Mouse (Mus musculus) lung, postnatal 14 days (tissue): ENCODE measurements around the gene Nfya.
A peak's percentile ranks its signal among the peaks of the same experiment; 100 is the strongest.

Source experiments
- DNase-seq: peaks from one replicate; pipeline ENCODE4 v3.0.0; 2021

Gene Nfya

DNA sequence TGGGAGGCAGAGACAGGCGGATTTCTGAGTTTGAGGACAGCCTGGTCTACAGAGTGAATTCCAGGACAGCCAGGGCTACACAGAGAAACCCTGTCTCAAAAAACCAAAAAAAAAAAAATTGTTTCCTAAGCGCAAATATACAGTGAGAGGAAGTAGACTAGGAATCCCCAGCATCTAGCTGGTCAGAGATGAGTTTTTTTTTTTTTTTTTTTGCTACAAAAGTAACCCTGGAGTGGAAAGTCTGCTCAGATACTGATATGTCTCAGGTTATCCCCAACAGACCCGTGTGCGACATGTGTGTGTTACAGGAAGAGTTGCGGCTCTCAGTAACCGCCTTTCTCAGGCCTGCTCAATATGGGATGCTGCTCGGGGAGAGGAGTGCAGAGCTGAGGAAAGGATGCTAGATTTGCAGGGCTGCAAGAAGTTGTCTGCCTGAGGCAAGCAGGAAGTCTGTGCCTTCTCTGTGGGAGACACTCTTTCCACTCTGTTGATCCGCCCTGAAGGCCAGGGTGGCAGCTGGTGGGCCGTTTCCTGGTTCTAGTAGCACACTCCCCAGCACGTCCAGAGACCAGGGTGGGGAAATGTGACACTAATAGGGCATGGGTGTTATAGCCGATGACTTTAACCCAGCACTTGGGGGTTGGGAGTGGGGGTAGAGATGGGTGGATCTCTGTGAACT, 18.3 kb upstream of the Nfya start:
- peak; percentile 22 for DNase-seq

DNA sequence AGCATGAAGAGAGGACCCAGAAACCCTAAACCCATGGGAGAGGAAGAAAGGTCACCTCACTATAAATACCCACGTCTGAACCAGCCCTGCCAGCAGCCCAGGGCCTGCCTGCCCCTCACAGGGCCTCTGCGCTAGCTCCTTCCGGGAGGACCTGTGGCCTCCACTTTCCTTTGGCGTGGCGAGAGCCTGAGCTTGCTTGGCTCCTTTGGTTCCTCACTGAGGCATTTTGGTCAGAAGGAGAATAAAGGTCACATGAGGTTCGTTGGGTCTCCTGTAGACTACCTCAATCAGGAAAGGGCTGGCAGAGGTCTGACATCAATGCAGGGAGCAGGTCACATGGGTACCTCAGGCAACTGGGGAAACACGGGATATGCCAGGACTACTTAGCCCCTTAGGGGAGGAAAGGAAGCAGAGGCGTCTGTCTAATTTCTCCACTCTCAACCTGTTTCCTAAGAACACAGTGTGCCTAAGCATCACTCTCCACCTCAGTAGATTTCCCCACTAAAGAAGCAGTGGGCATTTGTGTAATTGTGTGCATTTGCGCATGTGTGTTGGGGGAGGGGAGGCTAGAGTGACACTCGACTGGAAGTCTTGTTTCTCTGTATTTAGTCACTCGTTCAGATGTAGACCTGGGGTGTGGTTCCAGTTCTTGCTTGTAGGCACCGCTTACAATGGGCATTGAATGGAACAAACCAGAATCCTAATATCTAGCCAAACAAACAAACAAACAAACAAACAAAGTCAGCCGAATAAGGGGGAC, 17.5 kb upstream of the Nfya start:
- no peak for DNase-seq

- DNase-seq, result peak; percentile 26
Measured at GRCm38 (mm10) chr17:48425823-48426612, 16.3 kb upstream of the Nfya start.

DNA sequence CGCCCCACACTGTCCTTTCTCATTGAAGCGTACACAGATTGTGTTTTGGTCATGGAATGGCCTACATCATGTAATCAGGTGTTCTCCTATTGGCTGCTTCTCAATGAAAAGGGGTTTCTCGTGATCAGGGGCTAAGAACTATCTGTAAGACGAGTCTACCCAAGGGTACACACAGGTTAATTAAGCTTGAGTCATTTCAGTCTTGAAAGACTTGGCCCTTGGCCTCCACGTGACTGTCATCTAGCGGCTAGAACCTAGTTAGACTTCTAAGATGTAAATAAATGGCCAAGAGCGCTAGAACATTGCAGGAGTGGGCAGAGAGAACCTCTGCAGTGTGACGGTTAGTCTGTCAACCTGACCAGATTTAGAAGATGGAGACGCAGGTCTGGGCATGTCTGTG, 14.5 kb upstream of the Nfya start:
- DNase-seq, result no peak

GRCm38 (mm10) chr17:48419571-48419970, 9.9 kb upstream of the Nfya start:
- DNase-seq, result no peak

GRCm38 (mm10) chr17:48418781-48419180, 9.1 kb upstream of the Nfya start:
- no peak for DNase-seq

GRCm38 (mm10) chr17:48418174-48418573, 8.5 kb upstream of the Nfya start:
- no peak for DNase-seq

- DNase-seq, result no peak
Measured at GRCm38 (mm10) chr17:48417521-48417920, 7.8 kb upstream of the Nfya start.

DNA sequence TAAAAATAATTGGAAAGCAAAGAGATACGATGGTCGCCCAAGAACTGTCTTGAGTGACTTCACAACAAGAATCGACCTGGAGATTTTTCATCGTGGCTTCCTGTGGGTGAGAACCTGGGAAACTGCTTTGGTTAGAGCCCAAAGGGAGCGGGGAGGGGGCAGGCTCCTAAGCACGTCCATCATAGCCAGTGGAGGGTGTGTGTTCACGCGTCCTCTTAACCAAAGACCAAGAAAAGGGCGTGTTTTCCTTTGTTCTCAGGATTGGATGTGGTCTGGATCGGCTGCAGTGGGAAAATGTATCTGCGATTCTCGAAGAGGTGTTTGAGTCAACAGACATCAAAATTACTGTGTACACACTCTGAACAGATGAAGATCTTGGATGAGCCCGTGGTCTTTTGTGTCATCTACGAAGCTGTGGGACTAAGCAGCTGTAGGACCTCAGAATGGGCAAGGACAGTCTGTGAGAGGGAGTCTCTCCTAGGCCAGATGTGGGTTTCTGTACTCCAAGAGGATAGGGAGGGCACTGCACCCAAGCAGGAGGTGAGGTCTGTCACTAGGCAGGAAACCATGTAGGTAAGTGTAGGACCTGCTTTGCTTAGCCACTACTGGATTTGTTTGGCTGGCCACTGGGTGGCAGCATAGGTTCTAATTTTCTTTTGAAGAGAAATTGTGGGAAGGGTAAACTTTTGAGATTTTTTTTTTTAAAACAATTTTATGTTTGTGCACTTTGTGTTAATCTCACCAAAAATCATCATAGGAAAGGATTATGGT, 6.9 kb upstream of the Nfya start:
- DNase-seq, result peak; percentile 70

GRCm38 (mm10) chr17:48416011-48416410, 6.3 kb upstream of the Nfya start:
- DNase-seq, result no peak

DNA sequence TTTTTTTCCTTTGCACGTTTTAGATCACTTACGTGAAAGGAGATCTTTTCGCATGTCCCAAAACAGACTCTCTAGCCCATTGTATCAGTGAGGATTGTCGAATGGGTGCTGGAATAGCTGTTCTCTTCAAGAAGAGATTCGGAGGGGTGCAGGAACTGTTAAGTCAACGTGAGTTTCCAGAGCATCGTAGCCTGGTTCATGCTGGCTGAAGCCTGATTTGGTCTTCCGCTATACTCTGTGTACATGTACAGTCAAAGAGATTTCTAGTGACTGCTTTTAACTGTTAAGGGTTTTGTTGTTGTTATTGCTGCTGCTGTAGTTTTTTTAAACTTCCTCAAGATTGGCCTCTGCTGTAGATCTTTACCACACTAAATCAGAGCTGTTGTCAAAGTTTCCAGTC, 1.5 kb upstream of the Nfya start:
- no peak for DNase-seq

DNA sequence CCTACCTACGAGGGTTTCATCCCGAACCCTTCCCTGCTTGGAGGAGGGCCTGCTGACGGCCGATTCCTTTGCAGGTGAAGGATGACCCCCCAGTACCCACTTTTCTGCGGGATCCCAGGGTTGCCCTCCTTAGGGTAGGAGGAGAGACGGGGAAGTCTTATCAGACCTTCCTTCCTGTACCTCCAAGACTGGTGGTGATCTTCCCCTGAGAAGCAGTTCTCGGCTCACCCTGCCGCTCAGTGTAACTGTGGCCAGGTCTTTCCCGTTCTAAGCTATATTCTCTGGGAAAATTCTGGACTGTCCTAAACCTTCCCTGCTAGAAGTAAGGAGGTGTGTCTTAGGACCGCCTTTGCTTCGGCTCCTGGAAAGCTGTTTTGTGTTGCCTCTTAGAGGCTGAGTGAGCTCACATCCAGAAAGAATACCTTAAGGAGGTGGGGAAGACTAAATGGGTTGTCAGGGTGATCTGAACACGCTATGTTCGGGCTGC, 636 bp upstream of the Nfya start:
- no peak for DNase-seq

- DNase-seq, result peak; percentile 81
Measured at GRCm38 (mm10) chr17:48408526-48409291, 997 bp downstream of the Nfya start.

GRCm38 (mm10) chr17:48407910-48408525, 1.7 kb downstream of the Nfya start:
- no peak for DNase-seq

DNA sequence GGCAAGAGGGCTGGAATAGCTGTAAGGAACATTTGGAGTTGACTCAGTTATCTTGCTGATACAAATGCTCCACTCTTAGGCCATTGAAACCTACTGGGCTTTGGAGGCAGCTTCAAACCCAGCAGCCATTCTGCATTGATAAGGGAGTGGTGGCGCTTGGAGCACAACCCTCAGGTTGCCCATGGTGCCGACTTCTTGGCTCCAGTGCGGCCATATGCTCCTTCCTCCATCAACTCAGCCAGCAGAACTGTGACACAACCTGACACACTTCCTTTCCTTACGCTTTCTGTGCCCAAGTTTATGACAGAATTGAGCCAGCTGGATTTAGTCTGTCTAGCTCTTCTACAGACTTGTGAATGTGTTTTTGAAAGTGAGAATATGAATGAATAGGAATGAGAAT, 2.6 kb downstream of the Nfya start:
- DNase-seq, result no peak

DNA sequence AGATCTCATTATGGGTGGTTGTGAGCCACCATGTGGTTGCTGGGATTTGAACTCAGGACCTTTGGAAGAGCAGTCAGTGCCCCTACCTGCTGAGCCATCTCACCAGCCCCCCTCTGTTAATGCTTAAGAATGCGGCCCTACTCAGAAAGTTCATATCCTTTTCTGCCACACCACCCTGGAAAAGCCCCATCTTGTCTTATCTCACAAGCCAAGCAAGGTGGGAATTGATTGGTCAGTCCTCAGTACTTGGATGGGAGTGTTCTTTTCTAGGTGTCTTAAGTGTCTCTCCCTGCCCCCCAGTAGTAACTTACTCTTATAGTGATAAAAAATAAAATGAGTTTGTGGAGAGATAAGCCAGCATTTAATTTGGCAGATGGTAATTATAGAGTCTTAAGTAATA, 5.0 kb downstream of the Nfya start:
- no peak for DNase-seq

DNA sequence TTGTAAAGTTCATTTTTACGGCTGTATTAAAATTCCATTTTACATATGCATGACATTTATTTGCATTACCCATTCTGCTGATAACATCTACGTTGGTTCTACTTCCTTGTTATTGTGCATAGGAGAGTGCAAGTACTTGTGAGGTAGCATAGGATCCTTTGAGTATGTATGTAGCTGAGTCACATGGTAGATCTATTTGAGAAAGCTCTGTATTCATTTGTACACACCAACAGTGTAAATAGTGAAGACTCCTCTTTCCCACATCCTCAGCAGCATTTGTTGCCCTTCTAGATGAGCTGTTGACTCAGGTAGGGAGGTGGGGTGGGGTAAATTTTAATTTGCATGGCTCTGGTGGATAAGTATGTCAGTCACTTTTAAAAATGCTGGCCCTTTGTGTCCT, 5.9 kb downstream of the Nfya start:
- DNase-seq, result no peak

GRCm38 (mm10) chr17:48402751-48403150, 7.0 kb downstream of the Nfya start:
- no peak for DNase-seq

GRCm38 (mm10) chr17:48401710-48402109, 8.0 kb downstream of the Nfya start:
- no peak for DNase-seq

DNA sequence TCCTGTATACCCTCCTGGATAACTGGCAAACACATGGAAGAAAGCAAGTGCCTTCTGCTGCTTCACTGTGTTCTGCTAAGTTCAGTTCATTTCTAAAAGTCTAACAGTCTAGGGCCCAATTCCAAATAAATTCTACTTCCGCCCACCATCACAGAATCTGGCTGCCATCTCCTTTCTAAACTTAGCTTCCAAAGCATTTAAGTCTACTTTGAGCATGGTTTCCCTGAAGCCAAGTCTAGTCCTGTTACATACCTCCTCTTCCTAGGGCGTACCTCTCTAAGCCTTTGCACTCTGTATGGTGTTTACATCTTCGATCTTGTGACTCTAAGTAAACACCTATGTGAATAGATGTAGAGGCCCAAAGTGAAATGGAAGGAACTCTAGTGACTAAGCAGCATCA, 17.1 kb downstream of the Nfya start:
- no peak for DNase-seq

DNA sequence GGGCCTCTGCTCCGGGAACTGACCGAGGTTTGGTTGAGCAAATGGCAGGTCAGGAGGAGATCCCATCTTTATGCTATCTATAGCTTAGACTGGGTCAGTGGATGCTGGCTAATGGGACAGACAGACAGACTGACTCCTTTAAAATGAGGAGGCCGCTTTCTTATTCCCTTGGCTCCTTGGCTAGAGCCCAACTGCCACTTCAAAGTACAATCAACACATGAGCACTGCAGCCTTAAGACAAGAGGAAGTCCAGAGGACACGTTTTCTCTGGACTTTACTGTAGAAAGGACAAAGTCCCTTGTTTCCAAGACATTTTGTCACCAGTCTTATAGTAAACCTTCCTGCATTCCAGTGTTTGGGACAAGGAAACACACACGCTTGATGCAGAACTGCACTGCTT, 18.3 kb downstream of the Nfya start:
- DNase-seq, result no peak

DNA sequence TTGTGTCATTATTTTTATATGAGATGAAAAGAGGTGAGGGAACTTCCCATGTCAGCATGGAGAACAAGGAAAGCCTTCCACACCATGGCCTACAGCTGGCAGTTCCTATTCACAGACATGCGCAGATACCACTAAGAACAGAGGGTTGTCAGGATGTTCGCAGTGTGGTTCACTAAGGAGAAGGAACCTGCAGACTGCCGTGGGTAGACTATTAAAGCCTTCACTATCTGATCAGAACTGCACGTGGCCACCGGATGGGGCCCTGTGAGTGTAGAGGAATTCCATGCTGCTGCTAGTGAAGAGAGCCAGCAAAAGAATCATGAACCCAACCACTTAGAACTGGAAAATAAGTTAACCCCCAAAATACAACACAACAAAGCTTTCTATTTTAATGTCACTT, 20.3 kb downstream of the Nfya start:
- no peak for DNase-seq
